Mouse (Mus musculus) spleen, adult 18-20 months (tissue): ENCODE results near the gene Pbsn.
"Not testable (repeated sequence)": the region's sequence is repeated elsewhere in the genome, so short reads cannot be mapped to it uniquely, and the experiment has no call there.

Experiments used
- DNase-seq, 2 experiments: peaks; one replicate each; pipeline ENCODE4 v3.0.0; 2022; ENCODE audit warnings: mixed read lengths in 2 of 2

Gene Pbsn

GRCm38 (mm10) chrX:77853523-77853922, at the start of gene Pbsn:
Pbsn (minus strand) TSS chrX:77853623.
- no peak for DNase-seq

GRCm38 (mm10) chrX:77880033-77880432, 26.6 kb upstream of the Pbsn start:
- DNase-seq = not testable (repeated sequence)

GRCm38 (mm10) chrX:77864458-77864857, 11.0 kb upstream of the Pbsn start, which contains the start of gene Gm14744:
Gm14744 (plus strand) TSS chrX:77864758.
- not testable (repeated sequence) for DNase-seq

DNA sequence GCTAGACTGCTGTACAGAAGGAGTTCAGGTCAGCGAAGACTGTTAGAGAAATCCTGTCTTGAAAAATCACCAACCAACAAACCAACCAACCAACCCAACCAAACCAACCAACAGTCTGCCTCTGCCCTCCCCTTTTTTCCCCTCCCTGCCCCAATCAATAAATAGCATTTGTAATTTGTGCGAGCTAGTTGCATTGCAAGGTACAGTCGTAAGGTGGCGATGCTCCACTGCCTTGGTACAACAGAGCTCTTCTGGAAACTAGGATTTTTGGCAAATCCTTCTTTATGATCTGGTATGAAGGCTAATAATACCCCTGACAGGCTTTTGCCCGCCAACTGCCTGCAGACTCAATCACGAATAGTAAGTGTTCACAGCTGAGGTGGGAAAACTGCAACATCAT, 41.4 kb downstream of the Pbsn start:
- no peak for DNase-seq

DNA sequence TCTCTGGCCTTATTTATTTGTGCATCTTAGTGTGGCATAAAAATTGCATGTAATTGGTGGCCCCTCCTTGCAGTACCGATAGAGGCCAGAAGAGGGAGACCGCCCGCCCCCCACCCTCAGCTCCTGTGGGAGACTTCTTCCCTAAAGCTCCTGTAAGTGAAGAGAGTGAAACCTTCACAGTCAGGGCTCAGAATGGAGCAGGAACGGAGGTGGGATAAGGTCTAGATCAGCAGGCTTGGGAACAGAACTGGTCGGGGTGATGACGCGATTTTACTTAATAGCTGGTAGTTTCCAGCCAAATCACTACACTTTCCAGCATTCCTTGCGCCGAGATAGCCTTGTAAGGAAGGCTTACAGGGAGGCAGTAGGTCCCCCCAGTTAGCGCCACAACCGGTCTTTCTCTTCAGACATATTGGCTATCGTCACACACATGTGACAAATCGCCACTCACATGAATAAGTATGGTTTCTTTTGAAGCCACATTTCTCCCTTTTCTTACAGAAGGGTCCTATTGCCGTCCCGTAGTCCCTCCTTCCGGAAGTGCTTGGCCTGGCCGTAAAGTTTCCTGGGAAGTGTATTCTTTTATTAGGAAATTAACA, 42.7 kb downstream of the Pbsn start:
- peak; percentile 6 to 38 for DNase-seq

DNA sequence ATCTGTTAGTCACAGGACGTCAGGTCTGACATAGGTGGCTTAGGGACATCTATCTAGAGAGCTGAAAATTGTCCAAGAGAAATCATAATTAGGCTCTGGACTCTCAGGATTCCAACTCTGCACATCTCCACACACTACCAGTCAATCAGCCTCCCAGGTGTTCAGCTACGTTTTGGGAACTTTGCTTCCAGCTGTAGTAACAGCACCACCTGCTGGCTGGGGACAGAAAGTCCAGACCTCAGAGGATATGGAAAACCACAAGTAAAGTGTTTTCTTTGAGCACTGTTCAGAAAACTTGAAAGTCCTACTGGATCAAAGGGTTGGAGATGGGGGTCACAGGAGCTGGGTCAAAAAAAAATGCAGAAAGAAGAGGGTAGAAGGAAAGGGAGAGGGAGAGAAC, 44.8 kb downstream of the Pbsn start:
- peak; percentile 8 to 37 for DNase-seq

GRCm38 (mm10) chrX:77802293-77802692, 51.1 kb downstream of the Pbsn start:
- DNase-seq = no peak

DNA sequence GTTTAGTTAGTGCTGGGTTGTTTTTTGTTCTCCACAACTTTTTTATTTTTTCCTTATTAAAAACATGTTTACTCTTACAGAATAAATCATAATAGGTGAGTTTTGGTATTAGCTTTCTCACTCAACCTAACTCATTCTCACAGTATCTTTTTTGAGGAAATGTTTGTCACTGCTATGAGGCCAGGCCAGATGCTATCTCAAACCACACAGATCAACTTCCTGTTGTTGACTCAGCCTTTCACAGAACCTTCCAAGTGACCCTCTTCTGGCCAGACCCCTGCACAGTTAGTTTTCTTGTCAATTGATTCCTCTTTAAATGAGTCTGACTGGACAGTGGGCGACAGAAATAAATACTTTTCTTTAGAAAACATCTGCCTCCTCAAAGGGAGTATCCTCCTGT, 51.9 kb downstream of the Pbsn start:
- no peak for DNase-seq

DNA sequence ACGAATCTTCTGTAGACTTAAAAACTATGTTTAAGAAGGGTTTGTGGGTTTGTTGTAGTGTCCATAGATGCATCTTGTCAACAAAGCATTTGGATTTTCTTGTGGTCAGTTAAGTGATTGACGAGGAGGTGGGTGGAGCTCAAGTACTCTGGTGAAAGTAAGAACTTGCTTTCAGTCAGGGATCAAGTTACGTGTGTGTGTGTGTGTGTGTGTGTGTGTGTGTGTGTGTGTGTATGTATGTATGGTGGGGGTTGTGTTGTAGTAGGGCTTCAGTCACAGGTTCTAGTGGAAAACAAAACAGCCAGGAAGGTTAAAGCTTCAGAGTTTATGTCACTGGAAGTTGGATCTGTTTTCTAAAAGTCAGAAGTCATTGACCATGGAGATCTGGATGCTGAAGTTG, 53.9 kb downstream of the Pbsn start:
- DNase-seq = no peak

DNA sequence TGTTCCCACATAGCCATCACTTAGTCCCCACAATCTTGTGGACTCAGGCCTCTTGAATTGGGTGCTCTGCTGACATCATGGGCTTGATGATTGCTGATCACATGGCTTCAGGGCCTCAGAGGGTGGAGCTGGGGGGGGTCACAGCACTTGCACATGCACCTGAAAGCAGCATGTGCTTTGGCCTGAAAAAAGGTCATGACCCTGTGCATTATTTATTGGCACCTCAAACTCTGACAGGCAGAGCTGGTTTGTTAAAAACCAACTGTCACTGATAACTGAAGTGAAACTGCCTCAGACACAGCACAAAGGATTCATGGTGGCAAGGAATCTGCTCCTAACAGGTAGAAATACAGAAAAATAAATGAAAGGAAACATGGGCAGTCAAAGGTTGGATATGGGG, 55.6 kb downstream of the Pbsn start:
- DNase-seq = no peak

DNA sequence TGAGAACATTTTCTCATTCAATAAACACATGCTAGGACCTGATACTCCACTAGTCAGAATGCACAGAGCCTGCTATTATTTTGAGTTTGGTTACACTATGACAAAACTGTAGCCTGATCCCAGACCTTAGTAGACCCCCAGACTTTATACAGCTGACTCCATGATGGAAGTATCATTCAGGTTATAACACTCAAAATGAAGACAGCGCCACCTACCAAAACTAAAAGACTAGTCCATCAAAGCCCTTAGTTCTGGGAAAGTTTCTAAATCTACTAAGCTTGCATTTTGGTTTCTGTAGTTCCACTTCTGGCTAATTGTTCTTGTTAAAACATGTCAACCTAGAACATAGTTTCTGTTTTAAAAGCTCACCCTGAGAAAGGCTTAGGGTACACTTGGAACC, 56.5 kb downstream of the Pbsn start:
- no peak for DNase-seq

DNA sequence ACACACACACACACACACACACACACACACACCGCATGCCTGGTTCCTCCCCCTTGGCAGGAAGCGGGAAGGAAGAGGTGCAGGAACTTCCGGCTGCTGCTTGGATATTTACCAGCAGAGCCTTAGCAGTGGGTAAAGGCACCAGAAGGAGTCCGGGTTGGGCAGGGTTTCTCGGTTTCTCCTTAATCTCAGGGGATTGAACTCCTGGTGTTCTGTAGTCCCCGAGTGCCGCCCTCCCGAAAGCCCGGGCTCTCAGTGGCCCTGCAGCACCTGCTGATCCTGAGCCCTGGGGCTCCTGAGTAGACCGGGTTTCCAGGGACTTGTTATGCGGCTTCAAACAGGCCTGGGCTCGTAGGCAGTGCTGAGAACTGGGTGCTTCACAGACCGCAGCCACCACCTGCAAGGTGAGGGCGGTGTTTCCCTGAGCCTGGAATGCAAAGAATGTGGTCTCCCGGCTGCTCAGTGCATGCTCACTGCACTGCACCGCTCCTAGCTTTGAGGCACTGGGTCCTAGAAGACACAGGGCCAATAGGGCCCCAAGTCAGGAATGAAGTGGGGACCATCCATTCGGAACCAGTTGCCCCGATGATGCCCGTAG, 57.1 kb downstream of the Pbsn start, which contains the start of gene Prkx:
Gene Prkx, minus strand, starts transcription at position 41 of the 598 bp plus-strand sequence.
- DNase-seq = peak in 1 of 2 experiments; percentile 33

DNA sequence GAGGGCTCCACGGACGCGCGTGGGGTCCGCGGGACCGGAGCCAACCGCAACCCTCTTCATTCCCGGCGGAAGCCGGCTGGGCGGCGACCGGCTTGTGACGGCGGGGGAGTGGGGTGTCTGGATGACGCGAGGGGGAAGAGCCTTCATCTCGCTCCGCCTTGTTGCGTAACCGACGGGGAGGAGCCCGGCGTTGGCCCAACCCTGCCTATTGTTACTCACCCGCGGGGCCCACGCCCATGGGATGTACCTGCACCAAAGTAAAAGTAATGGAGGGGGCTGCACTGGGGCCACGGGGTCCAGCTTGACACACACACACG, 57.6 kb downstream of the Pbsn start:
- DNase-seq = peak; percentile 83 to 84

DNA sequence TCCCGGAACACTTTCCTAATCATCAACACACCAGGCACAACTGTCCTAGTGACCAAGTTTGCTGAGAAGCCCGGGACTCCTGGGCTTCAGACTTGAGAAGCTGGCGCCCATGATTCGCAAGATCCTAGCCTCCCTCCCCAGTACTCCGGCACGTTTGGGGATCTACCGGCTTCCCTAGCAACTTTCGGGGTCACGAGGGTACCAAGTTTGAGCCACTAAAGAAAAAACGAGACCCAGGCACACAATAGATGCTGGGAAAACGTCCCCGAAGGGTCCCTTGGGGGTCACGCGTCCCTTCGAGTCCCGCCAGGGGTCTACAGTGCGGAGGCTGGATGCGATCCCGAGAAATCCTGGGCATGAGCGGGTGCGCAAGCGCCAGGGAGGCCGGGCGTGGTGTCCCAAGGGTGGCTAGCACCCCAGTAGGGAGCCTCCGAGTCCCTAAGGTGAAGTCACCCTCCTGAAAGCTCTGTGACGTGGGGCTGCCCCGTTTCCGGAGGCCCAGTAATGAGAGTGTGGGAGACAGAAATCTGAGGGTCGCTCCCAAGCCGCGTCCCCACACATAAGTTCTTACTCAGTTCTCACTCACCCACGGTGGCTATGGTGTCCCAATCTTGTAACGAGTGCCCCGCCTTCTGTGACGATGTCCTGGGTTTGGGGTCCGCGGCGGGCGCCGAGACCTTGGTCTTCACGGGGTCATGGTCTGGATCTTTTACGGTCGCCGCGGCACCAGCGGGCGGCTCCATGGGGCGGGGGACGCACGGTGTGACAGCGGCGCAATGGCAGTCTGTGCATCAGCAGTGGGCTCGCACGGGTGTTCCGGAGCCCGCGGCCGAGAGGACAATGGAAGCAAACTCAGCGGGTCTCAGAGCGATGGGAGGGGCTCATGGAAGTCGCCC, 58.2 kb downstream of the Pbsn start:
- DNase-seq = peak in 1 of 2 experiments; percentile 27

GRCm38 (mm10) chrX:77788675-77789074, 64.7 kb downstream of the Pbsn start:
- no peak for DNase-seq
